Mouse (Mus musculus) embryonic fibroblast, embryonic 13.5 days (primary cell): ENCODE results near the gene Plcz1. TPM values are rescaled to one million over a fixed set of nuclear protein-coding genes. Genes with fewer than 3 reads are reported as not detected.

Experiments used
- H3K27ac ChIP-seq: 2 replicates; pipeline ENCODE4 v1.5.1; 2012; ENCODE audit warnings: low read length, control low read depth, inconsistent platforms; ENCODE audit not compliant: insufficient read depth
- H3K4me1 ChIP-seq: 2 replicates; pipeline ENCODE4 v1.6.1; 2011; ENCODE audit warnings: low read length; ENCODE audit not compliant: control insufficient read depth, insufficient read depth
- H3K4me3 ChIP-seq: 2 replicates; pipeline ENCODE4 v1.5.1; 2011; ENCODE audit warnings: mild to moderate bottlenecking, control low read depth, low read length; ENCODE audit not compliant: insufficient read depth
- CTCF ChIP-seq: IDR thresholded peaks from 2 replicates; pipeline ENCODE4 v1.5.1; 2011; ENCODE audit warnings: mild to moderate bottlenecking, control low read depth, low read length, moderate library complexity, borderline replicate concordance; ENCODE audit not compliant: insufficient read depth
- POLR2A ChIP-seq: IDR thresholded peaks from 2 replicates; pipeline ENCODE4 v1.6.1; 2011; ENCODE audit warnings: low read depth, mild to moderate bottlenecking, control low read depth, low read length, moderate library complexity
- polyA plus RNA-seq: library from polyadenylated mRNA; stranded (reverse); fragments of >200 nt; gene quantifications from 2 replicates; pipeline ENCODE4 v1.2.4, GENCODE M21; 2011; ENCODE audit warnings: low read depth; ENCODE audit not compliant: missing spikeins, insufficient read length

Gene Plcz1
- polyA plus RNA-seq = not detected in 2 replicates

- Histone ChIP-seq H3K27ac (no peak within 1 kb of the TSS), H3K4me1 (no peaks in the 10 kb centered on the region), H3K4me3 (no peak within 1 kb of the TSS)
- TF ChIP-seq CTCF (no peak), POLR2A (no peak)
Observed at GRCm38 (mm10) chr6:140041357-140041756, at the start of gene Plcz1. Gene Plcz1 (minus strand): TSS chr6:140041457.

DNA sequence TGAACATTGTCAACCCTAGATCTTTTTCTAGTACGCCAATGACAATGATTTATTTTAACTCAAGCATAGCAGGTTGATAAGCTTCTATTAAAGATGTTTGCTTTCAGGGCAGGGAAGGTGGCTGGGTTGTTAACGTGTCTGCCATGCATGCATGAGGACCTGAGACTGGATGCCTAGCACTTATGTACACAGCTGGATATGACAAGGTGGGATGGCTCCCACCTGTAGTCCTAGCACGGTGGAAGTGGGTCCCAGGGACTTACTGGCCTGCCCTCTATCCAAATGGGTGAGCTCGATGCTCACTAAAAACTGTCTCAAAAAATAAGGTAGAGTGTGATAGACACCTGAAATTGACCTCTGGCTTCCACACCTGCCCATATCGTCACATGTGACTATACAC, 48.6 kb upstream of the Plcz1 start:
- no peak overlapping the region for H3K27ac ChIP-seq
- H3K4me1 ChIP-seq = no peaks in the 10 kb centered on the region
- no peak overlapping the region for H3K4me3 ChIP-seq
- TF ChIP-seq CTCF (no peak), POLR2A (no peak)

DNA sequence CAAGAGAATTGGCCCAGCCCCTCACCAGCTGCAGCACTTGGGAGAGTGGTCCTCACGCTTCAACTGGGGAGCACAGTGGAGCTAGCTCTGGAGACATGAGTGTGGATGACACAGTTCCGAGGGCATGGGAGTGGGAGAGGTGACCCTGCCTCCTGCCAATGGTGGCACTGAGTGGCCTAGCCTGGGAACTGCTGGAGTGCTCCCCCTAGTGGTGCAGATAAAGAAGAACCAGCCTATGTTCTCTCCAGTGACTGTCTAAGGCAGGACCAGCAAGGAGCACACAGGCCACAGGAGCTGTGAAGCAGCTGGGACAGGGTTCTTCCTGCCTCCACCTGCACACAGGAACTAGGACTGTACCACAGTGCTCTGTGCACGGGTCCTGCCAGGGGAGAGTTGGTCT, 40.5 kb upstream of the Plcz1 start:
- TF ChIP-seq POLR2A = no peak
- 0 out of 2 replicates have a peak, but pooled peaks have one; percentile 28 for TF ChIP-seq CTCF
- Histone ChIP-seq H3K27ac (no peak overlapping the region), H3K4me3 (no peak overlapping the region), H3K4me1 (no peaks in the 10 kb centered on the region)

GRCm38 (mm10) chr6:140080933-140081332, 39.7 kb upstream of the Plcz1 start:
- no peak overlapping the region for H3K4me3 ChIP-seq
- H3K27ac ChIP-seq = no peak overlapping the region
- no peak for TF ChIP-seq CTCF
- TF ChIP-seq POLR2A = no peak
- H3K4me1 ChIP-seq = no peaks in the 10 kb centered on the region

DNA sequence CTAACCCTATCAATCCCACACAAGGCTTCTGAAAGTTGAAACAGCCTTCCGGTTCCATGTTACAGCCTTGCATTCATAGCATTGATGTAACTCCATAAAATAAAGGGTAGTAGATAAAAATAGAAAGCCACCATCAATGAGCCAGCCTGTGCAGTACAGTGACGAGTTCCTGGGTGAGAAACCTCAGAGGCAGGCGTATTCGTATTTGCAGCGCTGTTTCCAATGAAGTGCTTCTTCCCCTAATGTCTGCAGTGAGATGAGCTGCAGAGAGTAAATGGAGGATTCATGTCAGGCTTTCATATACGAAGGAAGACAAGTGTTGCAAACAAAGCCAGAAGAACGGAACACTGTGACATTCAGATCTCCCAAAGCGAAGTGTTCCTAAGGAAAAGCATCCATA, 27.9 kb upstream of the Plcz1 start:
- no peak overlapping the region for H3K4me3 ChIP-seq
- no peaks in the 10 kb centered on the region for H3K4me1 ChIP-seq
- H3K27ac ChIP-seq = no peak overlapping the region
- no peak for TF ChIP-seq POLR2A
- no peak for TF ChIP-seq CTCF

- no peak overlapping the region for H3K4me3 ChIP-seq
- TF ChIP-seq CTCF (no peak), POLR2A (no peak)
- no peaks in the 10 kb centered on the region for H3K4me1 ChIP-seq
- H3K27ac ChIP-seq = no peak overlapping the region
Observed at GRCm38 (mm10) chr6:140054271-140054928, 13.1 kb upstream of the Plcz1 start.

- Histone ChIP-seq H3K27ac (no peak overlapping the region), H3K4me3 (no peak overlapping the region), H3K4me1 (no peaks in the 10 kb centered on the region)
- no peak for TF ChIP-seq POLR2A
- no peak for TF ChIP-seq CTCF
Observed at GRCm38 (mm10) chr6:140051476-140051875, 10.2 kb upstream of the Plcz1 start.

GRCm38 (mm10) chr6:140040952-140041351, 305 bp downstream of the Plcz1 start, which contains the start of gene Capza3:
Gene Capza3 (plus strand): TSS chr6:140041252.
- Histone ChIP-seq H3K27ac (no peak within 1 kb of the TSS), H3K4me3 (no peak within 1 kb of the TSS), H3K4me1 (no peaks in the 10 kb centered on the region)
- no peak for TF ChIP-seq POLR2A
- no peak for TF ChIP-seq CTCF

DNA sequence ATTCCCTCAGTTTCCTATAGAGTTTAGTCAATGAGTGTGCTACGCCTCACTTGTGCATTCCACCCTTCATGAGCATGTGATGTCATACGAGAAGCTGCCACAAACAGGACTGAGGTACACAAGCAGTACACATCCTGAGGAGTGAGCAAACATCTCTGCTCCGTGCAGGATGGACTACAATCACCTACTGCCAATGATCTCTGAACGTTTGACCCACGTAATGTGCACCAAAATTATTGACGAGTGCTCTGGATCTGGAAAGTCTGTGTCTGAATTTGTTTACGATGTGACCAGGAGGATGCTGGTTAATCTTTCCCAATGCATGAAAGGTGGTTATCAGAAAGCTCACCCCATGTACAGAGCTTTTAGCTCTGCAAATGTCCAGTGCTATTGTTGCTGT, 16.9 kb downstream of the Plcz1 start:
- Histone ChIP-seq H3K4me1 (no peaks in the 10 kb centered on the region), H3K4me3 (no peak overlapping the region), H3K27ac (no peak overlapping the region)
- TF ChIP-seq POLR2A = no peak
- no peak for TF ChIP-seq CTCF

- Histone ChIP-seq H3K4me3 (no peak overlapping the region), H3K4me1 (no peaks in the 10 kb centered on the region), H3K27ac (no peak overlapping the region)
- no peak for TF ChIP-seq CTCF
- TF ChIP-seq POLR2A = no peak
Observed at GRCm38 (mm10) chr6:140005181-140005580, 36.1 kb downstream of the Plcz1 start.

DNA sequence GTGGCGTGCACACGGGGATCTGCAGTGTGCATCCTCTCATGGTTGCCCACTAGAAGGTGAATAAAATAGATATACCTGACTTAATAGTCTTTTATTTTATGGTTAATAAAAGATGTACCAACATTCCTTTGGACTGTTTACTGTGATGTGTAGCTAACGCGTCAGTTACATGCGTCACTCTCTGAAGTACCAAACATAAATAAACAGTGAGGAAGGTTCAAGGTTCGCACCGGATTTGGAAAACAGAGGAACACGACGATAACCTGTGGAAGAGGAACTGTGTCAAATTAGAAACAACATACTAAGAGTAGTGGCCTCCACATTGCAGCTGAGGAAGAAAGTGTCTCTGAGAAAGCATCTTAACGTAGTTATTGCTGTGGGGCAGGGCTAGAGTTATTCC, 51.7 kb downstream of the Plcz1 start:
- Histone ChIP-seq H3K27ac (no peak overlapping the region), H3K4me3 (no peak overlapping the region), H3K4me1 (no peaks in the 10 kb centered on the region)
- TF ChIP-seq POLR2A (no peak), CTCF (no peak)
